Mouse (Mus musculus) heart, adult 2 months (tissue): ENCODE data around the gene Gm5965.

Experiments
- CTCF ChIP-seq: fragments of 200-600 bp; IDR thresholded peaks from 2 replicates; pipeline ENCODE4 v1.8.1; 2022; ENCODE audit warnings: antibody characterized with exemption, mild to moderate bottlenecking, moderate library complexity
- POLR2A ChIP-seq: fragments of 200-500 bp; IDR thresholded peaks from 2 replicates; pipeline ENCODE4 v1.6.1; 2011; ENCODE audit warnings: mild to moderate bottlenecking, low read depth, low read length, control low read depth; ENCODE audit not compliant: insufficient read depth

DNA sequence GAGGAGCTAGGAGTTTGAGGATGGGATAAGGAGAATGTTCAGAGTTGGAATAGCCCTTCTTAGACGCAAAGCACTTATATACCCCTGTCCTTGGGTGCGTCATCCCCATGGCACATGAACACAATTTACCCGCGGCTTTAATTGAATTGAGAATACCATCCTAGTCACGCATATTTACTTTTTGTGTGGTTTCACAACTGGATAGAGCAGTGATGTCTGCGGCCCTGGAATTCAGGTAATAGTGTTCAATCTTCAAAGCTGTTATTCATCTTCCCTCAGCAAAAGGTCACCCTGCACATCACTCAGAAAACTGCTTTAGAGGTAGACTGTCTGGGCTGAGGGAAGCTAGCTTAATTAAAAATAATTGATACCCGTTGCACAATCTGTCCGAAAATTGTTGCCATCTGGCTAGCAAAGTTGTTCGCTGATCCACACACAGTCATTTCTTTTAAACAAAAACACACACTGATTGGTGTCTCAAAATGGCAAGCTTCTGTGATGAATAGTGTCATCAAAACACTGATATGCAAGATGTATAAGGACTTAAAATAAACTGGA lies 48.5 kb downstream of the Gm5965 start, which contains the start of gene Krtap14:
- TF ChIP-seq POLR2A, result no peak
- TF ChIP-seq CTCF, result no peak
